Mouse (Mus musculus) common myeloid progenitor, adult 5-6 weeks (primary cell): ENCODE data around the gene Cd101. TPM values are rescaled to one million over a fixed set of nuclear protein-coding genes. Genes with fewer than 3 reads are reported as not detected.

ENCODE experiments used
- ATAC-seq: replicated peaks from 2 replicates; pipeline ENCODE4 v1.8.0; 2016; ENCODE audit warnings: low read depth, mild to moderate bottlenecking, moderate TSS enrichment, inconsistent platforms; ENCODE audit not compliant: poor library complexity, severe bottlenecking
- total RNA-seq: library from RNA; stranded (forward); fragments of 200-1000, 187-1606 nt; gene quantifications from 2 replicates; pipeline ENCODE4 v1.2.3, GENCODE M21; 2017

The Cd101 gene
- total RNA-seq, 1 experiment from 2014 or later, result not detected

DNA sequence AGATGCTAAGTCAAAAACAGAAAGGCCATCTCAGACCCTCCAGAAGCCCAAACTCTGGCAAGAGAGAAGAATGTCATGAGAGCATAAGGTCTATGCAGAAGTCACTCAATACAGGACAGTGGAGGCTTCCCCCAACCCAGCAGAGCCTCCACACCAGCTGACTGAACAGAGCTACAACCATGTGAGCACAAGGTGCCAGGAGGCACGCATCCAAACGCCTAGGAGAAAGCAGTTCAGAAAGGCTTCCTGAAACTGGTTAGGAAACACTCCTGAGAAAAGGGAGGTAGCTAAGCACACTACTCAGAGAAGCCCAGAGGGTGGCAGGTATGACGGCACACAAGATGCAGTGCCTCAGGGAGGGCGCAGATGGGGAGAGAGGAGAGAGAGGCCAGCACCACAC lies 77.8 kb downstream of the Cd101 start:
- ATAC-seq, result no peak

GRCm38 (mm10) chr3:100947286-100947685 lies 82.1 kb downstream of the Cd101 start:
- ATAC-seq, result no peak

Other genes with a start within 250 kb of the Cd101 start
- not detected in 2 replicates for gene Vtcn1, start 204.1 kb downstream of the Cd101 start, total RNA-seq
- gene Trim45, start 107.4 kb downstream of the Cd101 start, total RNA-seq, result 6.2 and 7.6 TPM in 2 replicates
- gene Ttf2, start 59.9 kb downstream of the Cd101 start, total RNA-seq, result 32.6 and 35.4 TPM in 2 replicates
- not detected in 2 replicates for gene Ptgfrn, start 80.7 kb upstream of the Cd101 start, total RNA-seq